Mouse (Mus musculus): Measurements from ENCODE around the gene Heg1. TPM values are rescaled to one million over a fixed set of nuclear protein-coding genes. Genes with fewer than 3 reads are reported as not detected.

The Heg1 gene
- polyA plus RNA-seq, 1 experiment from 2014 or later = 19.9 TPM

DNA sequence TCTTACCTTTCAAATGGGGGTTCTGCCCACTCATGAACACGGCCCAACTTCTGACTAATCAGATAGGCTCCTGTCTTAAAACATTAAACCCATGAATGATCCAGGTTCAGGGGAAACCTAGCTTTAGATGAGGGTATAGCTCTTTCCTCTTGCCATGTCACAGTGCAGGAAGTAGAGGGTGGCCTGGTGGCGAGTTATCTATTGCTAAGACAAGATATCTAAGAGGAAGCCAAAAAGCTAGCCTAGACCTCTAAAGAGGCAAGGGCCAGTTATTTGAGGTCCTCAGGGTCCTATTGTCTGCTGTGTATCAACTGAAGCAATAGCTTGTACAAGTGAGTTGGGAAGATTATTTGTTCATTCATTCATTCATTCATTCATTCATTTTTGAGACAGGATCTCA lies 15.7 kb upstream of the Heg1 start:
- Histone ChIP-seq H3K4me2 (replicated peaks) (no peak overlapping the region), H3K9ac (no peak overlapping the region), H3K9me3 (no peaks in the 10 kb centered on the region), H3K27ac (no peak overlapping the region), H3K27me3 (replicated peaks) (no peaks in the 10 kb centered on the region), H3K4me3 (no peak overlapping the region), H3K36me3 (no peaks in the 10 kb centered on the region), H3K4me1 (no peaks in the 10 kb centered on the region)
- no peak for ATAC-seq (ENCODE audit: low FRiP score, low read depth)
- WGBS = 83% methylated on average over 2 of the region's 2 CpGs

DNA sequence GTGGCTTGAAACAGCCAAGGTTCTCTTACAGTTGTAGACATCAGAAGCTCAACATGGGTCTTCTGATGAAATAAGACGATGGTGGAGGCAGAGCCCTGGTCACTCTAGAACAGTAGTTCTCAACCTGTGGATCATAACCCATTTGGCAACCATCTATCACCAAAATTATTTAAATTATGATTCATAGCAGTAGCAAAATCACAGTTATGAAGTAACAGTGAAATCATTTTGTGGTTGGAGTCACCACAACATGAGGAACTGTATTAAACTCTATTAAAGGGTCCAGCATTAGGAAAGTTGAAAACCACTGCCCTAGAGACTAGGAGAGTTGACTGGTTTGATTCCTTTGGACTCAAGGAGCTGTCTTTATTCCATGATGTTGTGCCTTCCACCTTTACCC lies 15.1 kb upstream of the Heg1 start:
- no peaks in the 10 kb centered on the region for H3K36me3 ChIP-seq
- H3K4me2 ChIP-seq (replicated peaks) = no peak overlapping the region
- H3K9ac ChIP-seq = no peak overlapping the region
- no peak for ATAC-seq (ENCODE audit: low FRiP score, low read depth)
- H3K4me3 ChIP-seq = no peak overlapping the region
- H3K27ac ChIP-seq = no peak overlapping the region
- H3K9me3 ChIP-seq = no peaks in the 10 kb centered on the region
- no peaks in the 10 kb centered on the region for H3K27me3 ChIP-seq (replicated peaks)
- 87% methylated on average over 1 of the region's 1 CpGs for WGBS
- H3K4me1 ChIP-seq = 0 out of 2 replicates have a peak, but pooled peaks cover 2% of the 10 kb centered on the region

- no peak for ATAC-seq (ENCODE audit: low FRiP score, low read depth)
- no peak overlapping the region for H3K27ac ChIP-seq
- WGBS = 81% methylated on average over 3 of the region's 3 CpGs
These were observed 13.8 kb upstream of the Heg1 start for GRCm38 (mm10) chr16:33670340-33670739.

DNA sequence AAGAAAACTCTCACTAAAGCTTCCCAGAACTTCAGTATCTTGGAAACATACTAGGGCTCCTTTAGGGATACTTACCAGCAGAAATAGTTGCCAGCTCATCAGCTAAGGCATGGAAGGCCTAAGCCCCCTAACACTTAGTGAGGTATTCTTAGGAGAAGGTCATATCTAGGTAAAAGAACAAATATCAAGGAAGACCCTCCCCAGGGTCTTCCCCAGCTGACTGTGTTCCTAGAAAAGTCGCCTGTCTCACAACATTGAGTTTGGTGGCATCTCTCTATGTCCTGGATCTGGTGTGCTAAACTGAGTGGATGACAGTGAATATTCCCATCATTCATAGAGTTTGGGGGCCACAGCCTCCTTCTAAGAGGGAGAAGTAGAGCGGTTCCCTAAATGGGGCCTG lies 13.2 kb upstream of the Heg1 start:
- Histone ChIP-seq H3K9ac (no peak overlapping the region), H3K27ac (no peak overlapping the region), H3K27me3 (replicated peaks) (no peaks in the 10 kb centered on the region), H3K4me3 (no peak overlapping the region), H3K4me2 (replicated peaks) (no peak overlapping the region), H3K36me3 (no peaks in the 10 kb centered on the region), H3K9me3 (no peaks in the 10 kb centered on the region), H3K4me1 (0 out of 2 replicates have a peak, but pooled peaks cover 2% of the 10 kb centered on the region)
- 87% methylated on average over 2 of the region's 2 CpGs for WGBS
- ATAC-seq (ENCODE audit: low FRiP score, low read depth) = no peak

More at GRCm38 (mm10) chr16:33670340-33670739, 13.8 kb upstream of the Heg1 start:
- H3K9me3 ChIP-seq = no peaks in the 10 kb centered on the region
- no peak overlapping the region for H3K4me2 ChIP-seq (replicated peaks)
- H3K4me1 ChIP-seq = 0 out of 2 replicates have a peak, but pooled peaks cover 2% of the 10 kb centered on the region
- H3K36me3 ChIP-seq = no peaks in the 10 kb centered on the region
- no peaks in the 10 kb centered on the region for H3K27me3 ChIP-seq (replicated peaks)
- H3K9ac ChIP-seq = no peak overlapping the region
- H3K4me3 ChIP-seq = no peak overlapping the region

- ATAC-seq (ENCODE audit: low FRiP score, low read depth) = no peak
- 0 out of 2 replicates have a peak, but pooled peaks cover 2% of the 10 kb centered on the region for H3K4me1 ChIP-seq
- H3K9me3 ChIP-seq = no peaks in the 10 kb centered on the region
- H3K9ac ChIP-seq = no peak overlapping the region
- no peaks in the 10 kb centered on the region for H3K27me3 ChIP-seq (replicated peaks)
- no peak overlapping the region for H3K4me2 ChIP-seq (replicated peaks)
- no peak overlapping the region for H3K27ac ChIP-seq
- H3K4me3 ChIP-seq = no peak overlapping the region
- WGBS = 89% methylated on average over 4 of the region's 4 CpGs
- no peaks in the 10 kb centered on the region for H3K36me3 ChIP-seq
These were observed 12.0 kb upstream of the Heg1 start for GRCm38 (mm10) chr16:33672188-33672587.

GRCm38 (mm10) chr16:33672643-33673042 lies 11.5 kb upstream of the Heg1 start:
- Histone ChIP-seq H3K27me3 (replicated peaks) (no peaks in the 10 kb centered on the region), H3K36me3 (no peaks in the 10 kb centered on the region), H3K27ac (no peak overlapping the region), H3K4me2 (replicated peaks) (no peak overlapping the region), H3K4me3 (no peak overlapping the region), H3K9ac (no peak overlapping the region), H3K4me1 (0 out of 2 replicates have a peak, but pooled peaks cover 2% of the 10 kb centered on the region), H3K9me3 (no peaks in the 10 kb centered on the region)
- ATAC-seq (ENCODE audit: low FRiP score, low read depth) = no peak
- WGBS = 91% methylated on average over 4 of the region's 4 CpGs

- Histone ChIP-seq H3K27ac (no peak overlapping the region), H3K9ac (no peak overlapping the region), H3K36me3 (no peaks in the 10 kb centered on the region), H3K4me1 (0 out of 2 replicates have a peak, but pooled peaks cover 2% of the 10 kb centered on the region), H3K9me3 (no peaks in the 10 kb centered on the region), H3K4me2 (replicated peaks) (no peak overlapping the region), H3K4me3 (no peak overlapping the region), H3K27me3 (replicated peaks) (no peaks in the 10 kb centered on the region)
- 54% methylated on average over 14 of the region's 14 CpGs for WGBS
- ATAC-seq (ENCODE audit: low FRiP score, low read depth) = peak; percentile 37; the same call in 1 of the 2 replicates
These were observed 10.6 kb upstream of the Heg1 start for GRCm38 (mm10) chr16:33673530-33674109.

GRCm38 (mm10) chr16:33675151-33675847 lies 8.9 kb upstream of the Heg1 start:
- WGBS = 90% methylated on average over 10 of the region's 10 CpGs
- no peak overlapping the region for H3K4me3 ChIP-seq
- no peak overlapping the region for H3K9ac ChIP-seq
- H3K27me3 ChIP-seq (replicated peaks) = no peaks in the 10 kb centered on the region
- no peak overlapping the region for H3K27ac ChIP-seq
- H3K4me2 ChIP-seq (replicated peaks) = no peak overlapping the region
- 0 out of 2 replicates have a peak, but pooled peaks cover 2% of the 10 kb centered on the region for H3K4me1 ChIP-seq
- no peak for ATAC-seq (ENCODE audit: low FRiP score, low read depth)
- H3K36me3 ChIP-seq = no peaks in the 10 kb centered on the region
- no peaks in the 10 kb centered on the region for H3K9me3 ChIP-seq

DNA sequence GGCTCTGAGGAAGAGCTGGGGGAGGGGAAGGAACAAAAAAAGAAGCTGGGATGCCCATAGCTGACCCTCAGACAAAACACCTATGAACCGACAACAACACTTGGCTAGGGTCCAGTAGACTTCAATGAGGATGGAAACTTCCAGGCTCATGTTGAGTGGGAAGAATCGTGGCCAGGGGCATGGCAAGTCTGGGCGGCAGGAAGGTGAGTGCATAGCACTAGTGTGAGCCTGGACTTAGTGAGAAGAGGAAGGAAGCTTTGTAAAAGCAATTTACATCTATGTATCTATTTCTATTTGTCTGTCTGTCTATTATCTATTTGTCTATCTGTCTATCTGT lies 8.4 kb upstream of the Heg1 start:
- Histone ChIP-seq H3K27me3 (replicated peaks) (no peaks in the 10 kb centered on the region), H3K4me3 (no peak overlapping the region), H3K4me1 (0 out of 2 replicates have a peak, but pooled peaks cover 2% of the 10 kb centered on the region), H3K9me3 (no peaks in the 10 kb centered on the region), H3K36me3 (no peaks in the 10 kb centered on the region), H3K4me2 (replicated peaks) (no peak overlapping the region), H3K9ac (no peak overlapping the region), H3K27ac (no peak overlapping the region)
- ATAC-seq (ENCODE audit: low FRiP score, low read depth) = no peak
- 86% methylated on average over 3 of the region's 3 CpGs for WGBS

GRCm38 (mm10) chr16:33676347-33677312 lies 7.5 kb upstream of the Heg1 start:
- H3K4me1 ChIP-seq = 0 out of 2 replicates have a peak, but pooled peaks cover 2% of the 10 kb centered on the region
- no peak overlapping the region for H3K4me2 ChIP-seq (replicated peaks)
- H3K36me3 ChIP-seq = no peaks in the 10 kb centered on the region
- no peak for ATAC-seq (ENCODE audit: low FRiP score, low read depth)
- WGBS = 80% methylated on average over 7 of the region's 7 CpGs
- H3K27ac ChIP-seq = no peak overlapping the region
- H3K9me3 ChIP-seq = no peaks in the 10 kb centered on the region
- H3K4me3 ChIP-seq = no peak overlapping the region
- H3K9ac ChIP-seq = no peak overlapping the region
- H3K27me3 ChIP-seq (replicated peaks) = no peaks in the 10 kb centered on the region

DNA sequence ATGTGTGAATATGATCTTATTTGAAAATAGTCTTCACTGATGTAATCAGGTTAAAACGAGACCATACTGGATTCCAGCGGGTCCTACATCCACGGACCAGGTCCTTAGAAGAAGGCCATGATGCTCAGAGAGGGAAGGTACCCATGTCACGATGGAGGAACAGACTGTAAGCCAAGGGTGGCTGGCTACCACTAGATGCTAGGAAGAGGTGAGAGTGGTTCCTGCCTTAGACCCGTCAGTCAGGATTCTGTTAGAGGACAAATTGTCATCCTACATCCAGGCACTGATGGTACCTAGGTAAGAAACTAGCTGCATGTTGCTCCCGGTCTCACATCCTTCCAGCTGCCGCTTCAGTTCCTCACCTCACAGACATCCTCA lies 6.9 kb upstream of the Heg1 start:
- Histone ChIP-seq H3K27me3 (replicated peaks) (no peaks in the 10 kb centered on the region), H3K4me1 (0 out of 2 replicates have a peak, but pooled peaks cover 2% of the 10 kb centered on the region), H3K27ac (no peak overlapping the region), H3K36me3 (no peaks in the 10 kb centered on the region), H3K4me3 (no peak overlapping the region), H3K9ac (no peak overlapping the region), H3K4me2 (replicated peaks) (no peak overlapping the region), H3K9me3 (no peaks in the 10 kb centered on the region)
- no peak for ATAC-seq (ENCODE audit: low FRiP score, low read depth)
- 95% methylated on average over 7 of the region's 7 CpGs for WGBS

DNA sequence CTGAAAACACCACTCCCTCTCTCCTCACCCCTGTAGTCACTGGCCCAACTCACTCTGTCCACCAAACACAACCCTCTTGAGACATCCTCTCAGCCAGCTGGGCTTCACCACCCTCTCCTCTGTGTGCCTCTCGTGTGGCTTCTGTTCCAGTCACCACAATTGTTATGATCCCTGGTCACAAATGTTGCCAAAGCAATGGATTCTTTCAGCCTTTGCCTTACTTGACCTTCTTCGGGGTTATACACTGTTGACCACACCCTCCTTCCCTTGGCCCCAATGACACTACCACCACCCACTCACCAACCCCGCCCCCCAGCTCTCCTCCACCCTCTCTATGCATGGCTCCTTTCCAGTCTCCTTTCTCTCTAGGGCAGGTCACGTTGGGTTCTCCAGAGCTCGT lies 6.3 kb upstream of the Heg1 start:
- Histone ChIP-seq H3K4me3 (no peak overlapping the region), H3K27ac (no peak overlapping the region), H3K4me2 (replicated peaks) (no peak overlapping the region), H3K9ac (no peak overlapping the region), H3K27me3 (replicated peaks) (no peaks in the 10 kb centered on the region), H3K9me3 (no peaks in the 10 kb centered on the region), H3K36me3 (no peaks in the 10 kb centered on the region), H3K4me1 (0 out of 2 replicates have a peak, but pooled peaks cover 2% of the 10 kb centered on the region)
- 87% methylated on average over 5 of the region's 5 CpGs for whole genome bisulfite sequencing
- ATAC-seq (ENCODE audit: low FRiP score, low read depth) = no peak
